Mouse (Mus musculus) bone marrow macrophage, adult 2 months (primary cell): Measurements from ENCODE around the gene Rph3al.

Source experiments
- CTCF ChIP-seq: IDR thresholded peaks from 2 replicates; pipeline ENCODE4 v1.5.1; 2012; ENCODE audit warnings: low read depth, mild to moderate bottlenecking, low read length, moderate library complexity
- POLR2A ChIP-seq: IDR thresholded peaks from 2 replicates; pipeline ENCODE4 v1.6.1; 2012; ENCODE audit warnings: mild to moderate bottlenecking, low read depth, low read length, borderline replicate concordance

DNA sequence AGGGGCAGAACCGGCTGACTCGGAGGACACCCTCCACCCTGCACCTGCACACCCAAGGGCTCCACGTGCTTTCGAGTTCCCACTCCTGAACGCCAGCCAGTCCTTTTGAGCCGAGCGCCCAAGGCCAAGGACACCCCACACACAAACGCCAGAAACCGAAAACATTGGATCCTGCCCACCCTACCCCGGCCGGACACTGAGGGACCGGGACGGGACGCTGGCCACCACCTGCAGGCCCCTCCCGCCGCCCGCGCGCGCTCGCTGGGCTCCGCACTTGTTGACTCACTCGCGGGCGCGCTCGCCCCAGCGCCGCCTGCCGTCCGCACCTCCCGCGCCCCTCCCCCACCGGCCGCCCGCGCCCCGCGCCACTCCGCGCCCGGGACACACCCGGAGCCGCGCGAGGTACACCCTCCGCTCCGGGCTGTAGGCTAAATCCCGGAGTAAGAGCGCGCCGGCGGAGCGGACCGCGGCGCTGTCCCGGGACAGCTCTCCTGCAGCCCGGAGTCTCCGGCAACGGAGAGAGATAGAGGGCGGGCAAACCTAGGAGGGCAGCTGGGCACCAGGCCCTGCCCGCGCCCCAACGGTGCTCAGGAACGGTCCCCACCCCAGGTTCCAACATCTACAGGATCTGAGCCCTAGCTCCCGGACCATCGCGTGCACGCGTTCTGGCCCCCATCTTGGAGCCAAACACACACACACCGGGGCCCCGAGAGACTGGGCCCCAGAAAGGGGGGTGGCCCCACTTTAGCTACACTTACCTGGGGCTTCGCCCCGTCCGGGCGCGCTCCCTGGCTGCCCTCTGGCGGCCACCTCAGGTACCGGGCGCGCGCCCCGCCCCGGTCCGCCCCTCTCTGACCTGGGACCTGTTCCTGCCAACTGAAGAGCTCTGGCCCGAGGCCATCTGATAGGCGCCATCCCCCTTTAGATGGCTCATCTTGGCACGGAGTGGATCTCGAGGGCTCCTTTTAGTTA is 28.5 kb upstream of the Rph3al start:
- TF ChIP-seq CTCF = peak; percentile 79
- TF ChIP-seq POLR2A = no peak
